Mouse (Mus musculus): ENCODE results near the gene Trip10. TPM values are rescaled to one million over a fixed set of nuclear protein-coding genes. Genes with fewer than 3 reads are reported as not detected.

Gene Trip10
- total and polyA plus RNA-seq, 3 experiments, result 21.5 to 40.0 (median 22.9) TPM

DNA sequence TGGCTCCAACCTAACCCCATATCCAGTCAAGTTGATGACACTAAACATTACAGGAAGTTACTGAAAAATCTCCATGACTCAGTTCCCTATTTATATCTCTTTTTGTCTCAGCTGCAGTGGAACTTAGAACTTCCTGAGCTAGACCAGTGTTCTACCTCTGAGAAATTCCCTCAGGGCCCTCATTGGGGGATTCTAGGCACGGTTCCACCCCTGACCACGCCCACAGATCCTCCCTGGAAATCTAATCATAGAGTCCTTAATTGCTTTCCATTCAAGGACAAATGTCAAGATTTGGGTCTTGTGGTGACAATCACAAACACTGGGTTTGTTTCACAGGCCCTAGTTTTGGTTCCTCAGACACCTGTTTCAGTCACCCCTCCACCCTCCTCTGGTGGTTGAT is 35.8 kb downstream of the Trip10 start:
- Histone ChIP-seq H3K4me1 (ENCODE audit: control insufficient read depth in 1 of 2, insufficient read depth in 2 of 2) (peaks cover 60 to 86% of the 10 kb centered on the region in 2 experiments), H3K27ac (ENCODE audit: insufficient read depth, low read depth) (peak overlapping the region; percentile 93), H3K79me2 (replicated peaks; ENCODE audit: control insufficient read depth, extremely low read depth, insufficient read depth, poor library complexity, severe bottlenecking) (peaks cover 97% of the 10 kb centered on the region), H3K9me3 (replicated peaks; ENCODE audit: low read length) (peaks cover 16% of the 10 kb centered on the region), H3K4me3 (replicated peaks in 1 of 3; ENCODE audit: low read depth in 2 of 3, low read length in 2 of 3, poor library complexity in 1 of 3) (no peak overlapping the region), H3K9ac (ENCODE audit: insufficient read depth, low read depth) (0 out of 2 replicates have a peak overlapping the region, but pooled peaks have one; percentile 1), H3K4me2 (ENCODE audit: insufficient read depth, low read depth, poor library complexity, severe bottlenecking) (peak overlapping the region; percentile 54; the same call in 1 of the 2 replicates), H3K27me3 (replicated peaks) (no peaks in the 10 kb centered on the region), H3K36me3 (replicated peaks in 1 of 2; ENCODE audit: control insufficient read depth in 1 of 2, insufficient read depth in 1 of 2, low read length in 1 of 2) (peaks cover 33 to 71% of the 10 kb centered on the region in 2 experiments)
- peak; percentile 28; the same call in 1 of the 2 replicates for TF ChIP-seq RCOR1 (conservative IDR thresholded peaks at IDR 0.05; ENCODE audit: low read depth, low read length)
- peak; percentile 60 for TF ChIP-seq BHLHE40 (IDR thresholded peaks at IDR 0.05; ENCODE audit: low read depth, low read length)
- TF ChIP-seq NELFE (IDR thresholded peaks at IDR 0.05; ENCODE audit: low read depth, low read length), result no peak
- TF ChIP-seq PAX5 (IDR thresholded peaks at IDR 0.05; ENCODE audit: low read length), result no peak
- TF ChIP-seq NRF1 (IDR thresholded peaks at IDR 0.05; ENCODE audit: low read depth, low read length), result no peak
- TF ChIP-seq GABPA (IDR thresholded peaks at IDR 0.05; ENCODE audit: insufficient replicate concordance, low read depth, low read length), result no peak
- peak; percentile 91 for TF ChIP-seq EP300 (IDR thresholded peaks at IDR 0.05; ENCODE audit: low read length)
- no peak for TF ChIP-seq KAT2A (IDR thresholded peaks at IDR 0.05; ENCODE audit: insufficient replicate concordance, low read length)
- TF ChIP-seq JUN (IDR thresholded peaks at IDR 0.05; ENCODE audit: insufficient read depth, low read depth, low read length), result peak; percentile 84
- peak; percentile 70; the same call in 1 of the 2 replicates for TF ChIP-seq SIN3A (IDR thresholded peaks at IDR 0.05; ENCODE audit: low read length)
- 0 out of 2 replicates have a peak, but pooled peaks have one; percentile 12 for TF ChIP-seq MXI1 (IDR thresholded peaks at IDR 0.05; ENCODE audit: low read depth, low read length)
- no peak for TF ChIP-seq POLR2A (IDR thresholded peaks at IDR 0.05; ENCODE audit: low read depth, low read length)
- 0 out of 2 replicates have a peak, but pooled peaks have one; percentile 18 for TF ChIP-seq MAZ (IDR thresholded peaks at IDR 0.05; ENCODE audit: low read depth, low read length)
- peak; percentile 84 for TF ChIP-seq JUND (conservative IDR thresholded peaks at IDR 0.05; ENCODE audit: low read depth, low read length)
- no peak for TF ChIP-seq CTCF (conservative IDR thresholded peaks at IDR 0.05 in 1 of 2, IDR thresholded peaks at IDR 0.05 in 1 of 2; ENCODE audit: low read depth in 2 of 2, low read length in 2 of 2)
- TF ChIP-seq ZNF384 (IDR thresholded peaks at IDR 0.05; ENCODE audit: low read depth, low read length), result no peak
- peak; percentile 69 for TF ChIP-seq CHD2 (IDR thresholded peaks at IDR 0.05; ENCODE audit: low read length)
- peak; percentile 41 for TF ChIP-seq ELF1 (IDR thresholded peaks at IDR 0.05; ENCODE audit: low read depth, low read length)
- no peak for TF ChIP-seq CHD1 (IDR thresholded peaks at IDR 0.05; ENCODE audit: low read depth, low read length)
- TF ChIP-seq TCF12 (IDR thresholded peaks at IDR 0.05; ENCODE audit: low read depth, low read length), result peak; percentile 59; the same call in 1 of the 2 replicates
- TF ChIP-seq MAX (IDR thresholded peaks at IDR 0.05; ENCODE audit: low read length), result peak; percentile 38; the same call in 1 of the 2 replicates
- TF ChIP-seq RAD21 (IDR thresholded peaks at IDR 0.05; ENCODE audit: low read depth, low read length), result no peak
- 0 out of 2 replicates have a peak, but pooled peaks have one; percentile 42 for TF ChIP-seq MAFK (IDR thresholded peaks at IDR 0.05; ENCODE audit: insufficient replicate concordance, low read length)
- TF ChIP-seq ZKSCAN1 (IDR thresholded peaks at IDR 0.05; ENCODE audit: borderline replicate concordance, low read depth, low read length), result no peak
- TF ChIP-seq TBP (conservative IDR thresholded peaks at IDR 0.05; ENCODE audit: low read depth, low read length), result 0 out of 2 replicates have a peak, but pooled peaks have one; percentile 22
- no peak for TF ChIP-seq ZMIZ1 (IDR thresholded peaks at IDR 0.05; ENCODE audit: low read depth, low read length)
- TF ChIP-seq ZC3H11A (IDR thresholded peaks at IDR 0.05; ENCODE audit: low read depth, low read length), result no peak
- TF ChIP-seq E2F4 (IDR thresholded peaks at IDR 0.05; ENCODE audit: insufficient replicate concordance, low read depth, low read length), result no peak
- peak; percentile 97 for TF ChIP-seq MEF2A (IDR thresholded peaks at IDR 0.05; ENCODE audit: borderline replicate concordance, low read depth, low read length)
- peak; percentile 85 for TF ChIP-seq IRF4 (IDR thresholded peaks at IDR 0.05; ENCODE audit: low read depth, low read length)
- peak; percentile 9; the same call in 1 of the 2 replicates for TF ChIP-seq SMC3 (IDR thresholded peaks at IDR 0.05; ENCODE audit: low read depth, low read length)
- no peak for TF ChIP-seq POLR2AphosphoS2 (IDR thresholded peaks at IDR 0.05; ENCODE audit: low read depth, low read length)
- TF ChIP-seq ETS1 (conservative IDR thresholded peaks at IDR 0.05; ENCODE audit: low read depth, low read length), result peak; percentile 91
- DNase-seq (ENCODE audit: extremely low read depth), result peak; percentile 78
- dilution Hi-C loops (cut with MboI; ENCODE audit: extremely low pct_ligation_motif_present, extremely low pct_unique_long_range_greater_than_20kb, low sequenced_read_pairs), result no loop called here
- in situ Hi-C loops (cut with MboI; ENCODE audit: low pct_ligation_motif_present, low pct_unique_long_range_greater_than_20kb, low sequenced_read_pairs), result no loop called here
